Mouse (Mus musculus): Measurements from ENCODE around the gene Bag6.

The Bag6 gene

DNA sequence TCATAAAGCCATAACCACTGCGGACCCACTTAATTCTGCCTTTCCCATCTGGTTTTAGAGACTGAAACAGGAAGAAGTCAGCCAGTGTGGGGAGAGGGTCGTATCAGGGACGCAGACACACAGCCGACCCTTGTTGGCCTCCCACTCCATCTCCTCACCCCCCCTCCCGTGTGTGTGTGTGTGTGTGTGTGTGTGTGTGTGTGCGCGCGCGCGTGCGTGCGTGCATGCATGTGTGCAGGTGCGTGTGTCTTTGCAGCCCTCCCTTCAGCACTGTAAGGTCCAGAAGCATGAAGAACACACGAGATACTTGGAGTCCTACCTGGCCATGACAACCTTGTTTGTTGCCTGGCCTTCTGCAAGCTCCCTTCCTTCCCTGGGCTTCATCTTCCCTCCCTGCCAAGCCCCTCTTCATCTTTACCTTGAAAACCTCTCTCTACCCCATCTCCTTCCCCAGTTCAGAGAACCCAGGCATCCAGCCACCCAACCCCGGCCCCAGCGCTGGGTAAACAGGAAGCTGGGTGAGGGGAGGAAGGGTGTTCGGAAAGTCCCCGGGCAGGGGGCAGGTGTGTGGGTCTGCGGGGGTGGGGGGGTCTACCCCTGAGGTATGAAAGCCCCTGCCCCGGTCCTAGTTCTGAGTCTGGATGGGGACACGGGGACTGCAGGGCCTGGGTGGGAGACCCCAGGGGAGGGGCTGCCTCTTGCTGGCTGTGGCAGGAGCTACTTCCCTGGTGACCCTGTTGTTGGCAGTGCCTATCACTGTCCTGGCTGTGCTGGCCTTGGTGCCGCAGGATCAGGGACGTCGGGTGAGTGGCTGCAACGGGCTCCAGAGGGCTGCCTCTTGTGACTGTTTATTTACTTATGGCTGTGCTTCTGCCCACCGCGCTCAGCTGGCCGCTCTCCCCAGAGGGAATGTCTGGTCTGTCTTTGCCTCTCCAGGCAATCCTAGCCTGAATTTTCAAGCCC lies 59.2 kb downstream of the Bag6 start, which contains the start of gene Ltb:
Gene Ltb (plus strand): TSS at position 559 of the 963 bp plus-strand sequence.
- DNase-seq (ENCODE audit: low read depth in 2 of 2, low spot score in 2 of 2) = peak; percentile 56 to 71

- no peak for DNase-seq (ENCODE audit: low read depth in 2 of 2, low spot score in 2 of 2)
Measured at GRCm38 (mm10) chr17:35194844-35195630, 60.1 kb downstream of the Bag6 start.

GRCm38 (mm10) chr17:35195631-35196320 lies 60.8 kb downstream of the Bag6 start:
- peak; percentile 92 to 93 for DNase-seq (ENCODE audit: low read depth in 2 of 2, low spot score in 2 of 2)

GRCm38 (mm10) chr17:35196321-35196641 lies 61.3 kb downstream of the Bag6 start:
- no peak for DNase-seq (ENCODE audit: low read depth in 2 of 2, low spot score in 2 of 2)
